Mouse (Mus musculus): ENCODE results near the gene AC124108.1. TPM values are rescaled to one million over a fixed set of nuclear protein-coding genes. Genes with fewer than 3 reads are reported as not detected.

The AC124108.1 gene
- polyA plus RNA-seq, 1 experiment from 2014 or later, result 5.0 TPM

DNA sequence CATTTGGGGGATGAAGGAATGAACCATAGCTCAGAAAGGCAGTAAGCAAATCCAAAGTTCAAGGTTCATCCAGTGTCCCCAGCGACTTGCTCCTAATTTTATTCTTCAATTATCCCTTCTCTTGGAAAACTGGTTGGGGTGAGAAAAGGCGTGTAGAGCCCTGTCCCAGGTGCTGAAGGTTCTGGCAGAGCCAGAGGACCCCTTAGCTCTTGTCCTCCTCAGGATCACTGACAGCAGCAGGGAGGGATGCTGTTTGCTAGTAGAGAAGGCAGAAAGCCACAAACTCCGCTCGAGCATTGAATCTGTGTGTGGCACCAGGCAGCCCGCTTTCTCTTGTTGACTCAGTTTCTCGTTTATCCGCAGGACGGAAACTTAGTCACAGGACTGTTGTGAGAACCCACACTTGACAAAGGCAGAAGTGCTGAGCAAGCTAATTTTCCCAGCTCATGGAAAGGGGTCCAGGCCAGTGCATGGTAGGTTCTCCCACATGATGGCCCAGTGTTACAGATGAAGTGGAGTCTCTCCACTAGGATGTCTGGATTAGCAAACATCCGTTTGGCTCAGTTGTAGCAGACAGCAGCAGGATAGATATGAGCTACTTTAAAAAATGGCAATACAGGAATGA is 2.7 kb upstream of the AC124108.1 start:
- no peak for ATAC-seq (ENCODE audit: low FRiP score)
- no peak overlapping the region for H3K27ac ChIP-seq (ENCODE audit: low read depth, low read length)
- H3K36me3 ChIP-seq (ENCODE audit: control insufficient read depth, insufficient read depth, low read length), result no peaks in the 10 kb centered on the region
- H3K4me1 ChIP-seq (ENCODE audit: control insufficient read depth, insufficient read depth, low read length), result peaks cover 27% of the 10 kb centered on the region
- no peaks in the 10 kb centered on the region; the same call in 1 of the 2 replicates for H3K27me3 ChIP-seq (ENCODE audit: control insufficient read depth, insufficient read depth, low read length)
- H3K9ac ChIP-seq (ENCODE audit: low read length), result no peak overlapping the region
- 49% methylated on average over 9 of the region's 9 CpGs for WGBS
- no peak overlapping the region for H3K4me3 ChIP-seq (ENCODE audit: low read depth, low read length)
- no peaks in the 10 kb centered on the region for H3K9me3 ChIP-seq (ENCODE audit: control insufficient read depth, low read length)
- no peak for DNase-seq (ENCODE audit: low spot score, missing footprints)
- H3K4me2 ChIP-seq, result no peak overlapping the region

DNA sequence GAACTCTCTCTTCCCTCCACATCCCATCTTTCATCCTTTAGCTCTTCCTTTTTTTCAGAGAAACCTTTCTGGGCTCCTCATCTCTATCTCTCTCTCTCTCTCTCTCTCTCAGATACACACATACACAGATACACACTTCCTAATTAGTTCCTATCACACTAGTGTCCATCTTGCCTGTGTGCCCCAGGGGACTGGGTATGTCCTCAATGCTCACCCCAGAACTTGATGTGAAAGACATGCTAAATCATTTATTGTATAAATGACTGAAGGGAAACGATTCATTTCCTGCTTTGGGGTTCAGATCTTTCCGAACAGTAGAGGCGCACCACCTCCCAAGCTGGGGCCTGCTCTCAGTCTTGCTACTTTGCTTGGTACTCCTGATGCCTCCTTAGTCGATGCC is 2.0 kb upstream of the AC124108.1 start:
- WGBS, result 48% methylated on average over 4 of the region's 4 CpGs
- no peaks in the 10 kb centered on the region for H3K9me3 ChIP-seq (ENCODE audit: control insufficient read depth, low read length)
- no peaks in the 10 kb centered on the region; the same call in 1 of the 2 replicates for H3K27me3 ChIP-seq (ENCODE audit: control insufficient read depth, insufficient read depth, low read length)
- no peaks in the 10 kb centered on the region for H3K36me3 ChIP-seq (ENCODE audit: control insufficient read depth, insufficient read depth, low read length)
- peak overlapping the region; percentile 100; the same call in 1 of the 2 replicates for H3K27ac ChIP-seq (ENCODE audit: low read depth, low read length)
- no peak overlapping the region; the same call in 1 of the 2 replicates for H3K9ac ChIP-seq (ENCODE audit: low read length)
- no peak for ATAC-seq (ENCODE audit: low FRiP score)
- peaks cover 34% of the 10 kb centered on the region for H3K4me1 ChIP-seq (ENCODE audit: control insufficient read depth, insufficient read depth, low read length)
- H3K4me3 ChIP-seq (ENCODE audit: low read depth, low read length), result no peak overlapping the region
- DNase-seq (ENCODE audit: low spot score, missing footprints), result peak; percentile 91
- peak overlapping the region; percentile 76 for H3K4me2 ChIP-seq

- Histone ChIP-seq H3K4me2 (peak overlapping the region; percentile 76), H3K9me3 (ENCODE audit: control insufficient read depth, low read length) (no peaks in the 10 kb centered on the region), H3K4me1 (ENCODE audit: control insufficient read depth, insufficient read depth, low read length) (peaks cover 43% of the 10 kb centered on the region), H3K4me3 (ENCODE audit: low read depth, low read length) (peak overlapping the region; percentile 94), H3K27me3 (ENCODE audit: control insufficient read depth, insufficient read depth, low read length) (no peaks in the 10 kb centered on the region; the same call in 1 of the 2 replicates), H3K27ac (ENCODE audit: low read depth, low read length) (peak overlapping the region; percentile 100), H3K9ac (ENCODE audit: low read length) (peak overlapping the region; percentile 100), H3K36me3 (ENCODE audit: control insufficient read depth, insufficient read depth, low read length) (no peaks in the 10 kb centered on the region)
- DNase-seq (ENCODE audit: low spot score, missing footprints) (peak; percentile 98), ATAC-seq (ENCODE audit: low FRiP score) (peak; percentile 89)
- WGBS, result under 1% methylated on average over 48 of the region's 50 CpGs
These were observed 1.2 kb upstream of the AC124108.1 start for GRCm38 (mm10) chr1:132190040-132190513.

DNA sequence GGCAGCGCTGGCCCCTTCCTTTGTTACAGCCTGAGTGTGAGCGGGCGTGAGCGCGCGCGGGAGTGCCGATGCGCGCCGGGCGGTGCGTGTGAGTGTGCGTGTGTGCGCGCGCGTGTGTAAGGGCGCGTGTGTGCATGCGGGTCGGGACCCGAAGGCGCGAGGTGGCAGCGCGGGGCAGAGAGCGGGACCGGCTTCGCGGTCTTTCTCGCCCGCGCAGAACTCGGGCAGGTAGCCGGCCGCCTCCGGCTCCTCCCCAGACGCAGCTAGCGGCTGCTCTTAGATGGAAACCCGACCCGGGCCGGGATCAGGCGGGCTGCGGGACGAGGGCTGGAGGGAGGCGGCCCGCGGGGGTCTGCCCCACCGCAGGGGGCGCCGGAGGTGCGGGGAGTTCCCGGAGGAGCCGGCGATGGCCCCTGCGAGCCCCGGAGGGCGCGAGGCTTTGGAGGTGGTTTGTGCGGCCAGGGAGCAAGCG is 600 bp upstream of the AC124108.1 start:
- Histone ChIP-seq H3K27me3 (ENCODE audit: control insufficient read depth, insufficient read depth, low read length) (no peaks in the 10 kb centered on the region; the same call in 1 of the 2 replicates), H3K9ac (ENCODE audit: low read length) (peak overlapping the region; percentile 100), H3K4me1 (ENCODE audit: control insufficient read depth, insufficient read depth, low read length) (peaks cover 48% of the 10 kb centered on the region), H3K4me2 (peak overlapping the region; percentile 76), H3K4me3 (ENCODE audit: low read depth, low read length) (peak overlapping the region; percentile 94), H3K27ac (ENCODE audit: low read depth, low read length) (peak overlapping the region; percentile 100), H3K9me3 (ENCODE audit: control insufficient read depth, low read length) (no peaks in the 10 kb centered on the region), H3K36me3 (ENCODE audit: control insufficient read depth, insufficient read depth, low read length) (no peaks in the 10 kb centered on the region)
- WGBS, result under 1% methylated on average over 45 of the region's 62 CpGs
- peak; percentile 15 for ATAC-seq (ENCODE audit: low FRiP score)
- peak; percentile 96 for DNase-seq (ENCODE audit: low spot score, missing footprints)

DNA sequence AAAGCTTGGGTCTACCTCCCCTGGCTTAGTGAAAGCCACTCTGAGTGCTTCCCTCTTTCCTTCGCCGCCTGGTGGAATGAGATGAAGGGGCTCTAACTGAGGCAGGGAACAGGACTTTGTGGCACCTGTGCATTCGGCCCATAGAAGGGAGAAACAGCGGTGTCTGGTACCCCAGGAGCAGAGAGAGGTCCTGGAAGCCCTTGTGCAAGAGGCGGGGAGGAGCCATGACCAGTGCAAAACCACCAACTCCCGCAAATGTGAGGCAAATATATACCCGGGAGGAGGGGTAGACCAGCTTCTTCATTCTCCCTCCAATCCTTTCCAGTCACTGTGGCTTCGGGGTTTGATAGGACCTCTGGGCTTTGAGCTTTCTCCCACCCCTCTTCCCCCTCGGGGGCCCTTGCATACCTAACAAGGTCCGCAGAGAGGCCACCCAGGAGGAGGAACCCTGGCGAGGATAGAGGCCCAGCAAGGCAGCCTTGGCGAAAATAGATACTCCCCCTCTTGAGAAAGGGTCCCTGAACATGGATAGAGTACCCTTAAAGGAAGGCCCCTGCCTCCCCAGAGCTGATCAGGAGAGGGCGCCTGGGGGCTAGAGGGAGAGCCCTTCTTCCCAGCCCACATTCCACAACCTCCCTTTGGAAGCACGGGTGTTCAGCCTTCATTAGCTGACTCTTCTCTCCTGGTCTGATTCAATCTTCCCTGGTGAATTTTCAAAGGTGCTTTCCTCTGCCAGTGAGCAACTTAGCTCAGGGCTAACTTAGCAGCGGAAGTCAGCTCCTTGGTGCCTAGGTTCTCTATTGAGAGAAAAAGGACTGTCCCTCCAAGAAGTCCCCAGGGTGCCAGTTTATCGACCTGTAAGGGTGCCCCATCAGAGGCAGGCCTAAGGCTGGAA is 776 bp downstream of the AC124108.1 start:
- DNase-seq (ENCODE audit: low spot score, missing footprints) (peak; percentile 96), ATAC-seq (ENCODE audit: low FRiP score) (peak; percentile 47)
- peak overlapping the region; percentile 100 for H3K9ac ChIP-seq (ENCODE audit: low read length)
- WGBS, result 4% methylated on average over 16 of the region's 16 CpGs
- H3K4me2 ChIP-seq, result peak overlapping the region; percentile 76
- H3K36me3 ChIP-seq (ENCODE audit: control insufficient read depth, insufficient read depth, low read length), result no peaks in the 10 kb centered on the region
- no peaks in the 10 kb centered on the region for H3K9me3 ChIP-seq (ENCODE audit: control insufficient read depth, low read length)
- no peaks in the 10 kb centered on the region; the same call in 1 of the 2 replicates for H3K27me3 ChIP-seq (ENCODE audit: control insufficient read depth, insufficient read depth, low read length)
- H3K27ac ChIP-seq (ENCODE audit: low read depth, low read length), result peak overlapping the region; percentile 100
- H3K4me1 ChIP-seq (ENCODE audit: control insufficient read depth, insufficient read depth, low read length), result peaks cover 62% of the 10 kb centered on the region
- H3K4me3 ChIP-seq (ENCODE audit: low read depth, low read length), result peak overlapping the region; percentile 94

- Histone ChIP-seq H3K4me3 (ENCODE audit: low read depth, low read length) (no peak overlapping the region; the same call in 1 of the 2 replicates), H3K27ac (ENCODE audit: low read depth, low read length) (no peak overlapping the region), H3K9ac (ENCODE audit: low read length) (no peak overlapping the region; the same call in 1 of the 2 replicates), H3K4me2 (peak overlapping the region; percentile 76), H3K36me3 (ENCODE audit: control insufficient read depth, insufficient read depth, low read length) (no peaks in the 10 kb centered on the region), H3K27me3 (ENCODE audit: control insufficient read depth, insufficient read depth, low read length) (no peaks in the 10 kb centered on the region; the same call in 1 of the 2 replicates), H3K4me1 (ENCODE audit: control insufficient read depth, insufficient read depth, low read length) (peaks cover 75% of the 10 kb centered on the region), H3K9me3 (ENCODE audit: control insufficient read depth, low read length) (no peaks in the 10 kb centered on the region)
- DNase-seq (ENCODE audit: low spot score, missing footprints) (no peak), ATAC-seq (ENCODE audit: low FRiP score) (no peak)
- WGBS, result 57% methylated on average over 3 of the region's 3 CpGs
These were observed 2.5 kb downstream of the AC124108.1 start for GRCm38 (mm10) chr1:132193806-132194205.

- WGBS, result 52% methylated on average over 3 of the region's 3 CpGs
- no peak for ATAC-seq (ENCODE audit: low FRiP score)
- no peak for DNase-seq (ENCODE audit: low spot score, missing footprints)
- Histone ChIP-seq H3K9me3 (ENCODE audit: control insufficient read depth, low read length) (no peaks in the 10 kb centered on the region), H3K4me1 (ENCODE audit: control insufficient read depth, insufficient read depth, low read length) (peaks cover 77% of the 10 kb centered on the region), H3K4me2 (peak overlapping the region; percentile 27), H3K4me3 (ENCODE audit: low read depth, low read length) (no peak overlapping the region), H3K27me3 (ENCODE audit: control insufficient read depth, insufficient read depth, low read length) (no peaks in the 10 kb centered on the region; the same call in 1 of the 2 replicates), H3K36me3 (ENCODE audit: control insufficient read depth, insufficient read depth, low read length) (no peaks in the 10 kb centered on the region), H3K27ac (ENCODE audit: low read depth, low read length) (no peak overlapping the region; the same call in 1 of the 2 replicates), H3K9ac (ENCODE audit: low read length) (0 out of 2 replicates have a peak overlapping the region, but pooled peaks have one; percentile 25)
These were observed 3.4 kb downstream of the AC124108.1 start for GRCm38 (mm10) chr1:132194624-132195023.

GRCm38 (mm10) chr1:132195100-132195499 is 3.8 kb downstream of the AC124108.1 start:
- no peaks in the 10 kb centered on the region for H3K36me3 ChIP-seq (ENCODE audit: control insufficient read depth, insufficient read depth, low read length)
- peak overlapping the region; percentile 40; the same call in 1 of the 2 replicates for H3K9ac ChIP-seq (ENCODE audit: low read length)
- H3K9me3 ChIP-seq (ENCODE audit: control insufficient read depth, low read length), result no peaks in the 10 kb centered on the region
- WGBS, result 34% methylated on average over 9 of the region's 9 CpGs
- H3K4me1 ChIP-seq (ENCODE audit: control insufficient read depth, insufficient read depth, low read length), result peaks cover 78% of the 10 kb centered on the region
- DNase-seq (ENCODE audit: low spot score, missing footprints), result peak; percentile 84
- no peak overlapping the region for H3K4me3 ChIP-seq (ENCODE audit: low read depth, low read length)
- peak overlapping the region; percentile 27 for H3K4me2 ChIP-seq
- no peaks in the 10 kb centered on the region; the same call in 1 of the 2 replicates for H3K27me3 ChIP-seq (ENCODE audit: control insufficient read depth, insufficient read depth, low read length)
- ATAC-seq (ENCODE audit: low FRiP score), result no peak
- H3K27ac ChIP-seq (ENCODE audit: low read depth, low read length), result no peak overlapping the region
